Mouse (Mus musculus): ENCODE measurements around the gene Chmp1a. TPM values are rescaled to one million over a fixed set of nuclear protein-coding genes. Genes with fewer than 3 reads are reported as not detected.

Chmp1a gene
- polyA plus RNA-seq, 1 experiment from 2014 or later = 90.6 TPM

DNA sequence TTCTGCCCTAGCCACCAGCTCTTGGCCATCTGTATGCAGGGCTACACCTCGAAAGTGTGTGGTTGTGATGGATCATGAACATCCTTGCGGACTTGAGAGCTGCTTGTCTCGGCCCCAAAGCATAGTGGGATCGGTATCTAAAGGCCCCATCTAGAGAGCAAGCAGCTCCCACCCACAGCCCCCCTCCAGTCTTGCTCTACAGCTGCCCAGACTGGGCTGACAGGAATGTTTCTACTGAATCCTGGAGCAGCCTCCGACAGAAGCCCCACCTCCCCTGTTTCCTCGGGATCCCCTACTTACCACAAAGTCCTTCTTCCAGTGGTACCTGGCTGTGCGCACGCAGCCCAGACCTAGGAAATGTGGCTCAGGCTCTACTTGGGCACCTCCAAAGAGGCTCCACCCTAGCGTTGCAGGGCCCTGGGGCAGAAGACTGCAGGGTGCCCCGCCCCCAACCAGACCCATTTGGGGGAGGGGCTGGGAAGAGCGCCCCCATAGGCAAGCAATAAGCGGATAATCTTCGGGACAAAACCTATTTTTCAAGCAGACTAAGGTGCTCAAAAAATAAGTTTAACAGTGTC, 54.6 kb downstream of the Chmp1a start, which contains the start of gene Sult5a1:
Gene Sult5a1 (minus strand): TSS at position 428 of the 578 bp plus-strand sequence.
- Histone ChIP-seq H3K9me3 (ENCODE audit: control insufficient read depth, low read depth, low read length) (no peaks in the 10 kb centered on the region), H3K9ac (replicated peaks; ENCODE audit: low read depth, low read length) (no peak within 1 kb of the TSS; the same call in 1 of the 2 replicates), H3K4me3 (ENCODE audit: low read depth, low read length) (peak within 1 kb of the TSS; percentile 21), H3K27ac (ENCODE audit: low read length) (no peak within 1 kb of the TSS), H3K36me3 (ENCODE audit: control insufficient read depth, insufficient read depth, low read length) (no peaks in the 10 kb centered on the region), H3K4me1 (ENCODE audit: control insufficient read depth, insufficient read depth, low read length) (peaks cover 21% of the 10 kb centered on the region), H3K4me2 (replicated peaks; ENCODE audit: low read depth, low read length) (peak within 1 kb of the TSS; percentile 29), H3K27me3 (ENCODE audit: control insufficient read depth, insufficient read depth, low read length) (no peaks in the 10 kb centered on the region)
- WGBS = 26% methylated on average over 13 of the region's 13 CpGs
- ATAC-seq (ENCODE audit: insufficient number of reproducible peaks, insufficient read depth, low FRiP score, low read depth) = peak; percentile 64; the same call in 1 of the 2 replicates

GRCm38 (mm10) chr8:123156070-123156773, 56.3 kb downstream of the Chmp1a start:
- no peak overlapping the region for H3K4me3 ChIP-seq (ENCODE audit: low read depth, low read length)
- no peaks in the 10 kb centered on the region for H3K27me3 ChIP-seq (ENCODE audit: control insufficient read depth, insufficient read depth, low read length)
- H3K36me3 ChIP-seq (ENCODE audit: control insufficient read depth, insufficient read depth, low read length) = no peaks in the 10 kb centered on the region
- H3K4me1 ChIP-seq (ENCODE audit: control insufficient read depth, insufficient read depth, low read length) = peaks cover 21% of the 10 kb centered on the region
- H3K4me2 ChIP-seq (replicated peaks; ENCODE audit: low read depth, low read length) = no peak overlapping the region
- H3K9ac ChIP-seq (replicated peaks; ENCODE audit: low read depth, low read length) = no peak overlapping the region
- peak; percentile 46; the same call in 1 of the 2 replicates for ATAC-seq (ENCODE audit: insufficient number of reproducible peaks, insufficient read depth, low FRiP score, low read depth)
- no peak overlapping the region for H3K27ac ChIP-seq (ENCODE audit: low read length)
- no peaks in the 10 kb centered on the region for H3K9me3 ChIP-seq (ENCODE audit: control insufficient read depth, low read depth, low read length)
- WGBS = 69% methylated on average over 9 of the region's 9 CpGs

DNA sequence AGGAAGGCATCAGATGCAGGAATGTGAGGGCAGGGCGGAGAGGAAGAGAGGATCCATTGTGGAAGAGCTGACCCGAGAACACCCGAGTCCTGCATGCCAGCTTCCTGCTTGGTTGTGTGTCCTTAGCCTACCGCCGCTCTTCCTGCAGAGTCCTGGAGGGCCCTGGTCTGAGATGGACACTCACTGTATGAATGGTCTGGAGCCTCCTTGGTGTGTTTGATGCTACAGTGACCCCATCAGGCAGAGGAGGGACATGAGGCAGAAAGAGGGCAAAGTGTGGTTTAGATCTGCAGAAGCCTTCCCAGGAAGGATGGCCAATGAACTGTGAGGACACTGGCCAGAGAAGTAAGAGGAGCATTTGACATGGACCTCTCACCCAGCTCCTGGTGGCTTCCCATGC, 57.4 kb downstream of the Chmp1a start:
- Histone ChIP-seq H3K27me3 (ENCODE audit: control insufficient read depth, insufficient read depth, low read length) (no peaks in the 10 kb centered on the region), H3K9me3 (ENCODE audit: control insufficient read depth, low read depth, low read length) (no peaks in the 10 kb centered on the region), H3K27ac (ENCODE audit: low read length) (no peak overlapping the region), H3K4me2 (replicated peaks; ENCODE audit: low read depth, low read length) (no peak overlapping the region), H3K36me3 (ENCODE audit: control insufficient read depth, insufficient read depth, low read length) (no peaks in the 10 kb centered on the region), H3K4me3 (ENCODE audit: low read depth, low read length) (no peak overlapping the region), H3K4me1 (ENCODE audit: control insufficient read depth, insufficient read depth, low read length) (peaks cover 21% of the 10 kb centered on the region), H3K9ac (replicated peaks; ENCODE audit: low read depth, low read length) (no peak overlapping the region)
- WGBS = 67% methylated on average over 5 of the region's 5 CpGs
- ATAC-seq (ENCODE audit: insufficient number of reproducible peaks, insufficient read depth, low FRiP score, low read depth) = no peak

Other genes with a start within 250 kb of the Chmp1a start
- 52.5 and 55.5 TPM in 2 replicates for gene Ankrd11, start 170.5 kb downstream of the Chmp1a start, polyA plus RNA-seq (2014; fragmentation: Nextera tagmentation; extraction: Ambion mirVana)
- gene Spg7, start 149.8 kb downstream of the Chmp1a start, polyA plus RNA-seq (2014; fragmentation: Nextera tagmentation; extraction: Ambion mirVana) = 47.6 and 54.3 TPM in 2 replicates
- 1,772 and 1,775 TPM in 2 replicates for gene Rpl13, start 110.4 kb downstream of the Chmp1a start, polyA plus RNA-seq (2014; fragmentation: Nextera tagmentation; extraction: Ambion mirVana)
- gene Cpne7, start 95.4 kb downstream of the Chmp1a start, polyA plus RNA-seq (2014; fragmentation: Nextera tagmentation; extraction: Ambion mirVana) = 0.56 and 1.2 TPM in 2 replicates
- 20.4 and 23.9 TPM in 2 replicates for gene Sult5a1, start 54.4 kb downstream of the Chmp1a start, polyA plus RNA-seq (2014; fragmentation: Nextera tagmentation; extraction: Ambion mirVana)
- gene Dpep1, start 26.5 kb downstream of the Chmp1a start, polyA plus RNA-seq (2014; fragmentation: Nextera tagmentation; extraction: Ambion mirVana) = 1.1 and 1.7 TPM in 2 replicates
- 4.1 and 5.7 TPM in 2 replicates for gene Spata33, start 69 bp upstream of the Chmp1a start, polyA plus RNA-seq (2014; fragmentation: Nextera tagmentation; extraction: Ambion mirVana)
- gene Cdk10, start 12.1 kb upstream of the Chmp1a start, polyA plus RNA-seq (2014; fragmentation: Nextera tagmentation; extraction: Ambion mirVana) = 36.3 and 37.5 TPM in 2 replicates
- gene Spata2l, start 23.5 kb upstream of the Chmp1a start, polyA plus RNA-seq (2014; fragmentation: Nextera tagmentation; extraction: Ambion mirVana) = 4.1 and 4.7 TPM in 2 replicates
- 21.8 and 23.2 TPM in 2 replicates for gene Zfp276, start 41.4 kb upstream of the Chmp1a start, polyA plus RNA-seq (2014; fragmentation: Nextera tagmentation; extraction: Ambion mirVana)
- gene Vps9d1, start 41.6 kb upstream of the Chmp1a start, polyA plus RNA-seq (2014; fragmentation: Nextera tagmentation; extraction: Ambion mirVana) = 26.5 and 29.7 TPM in 2 replicates
- gene Fanca, start 105.8 kb upstream of the Chmp1a start, polyA plus RNA-seq (2014; fragmentation: Nextera tagmentation; extraction: Ambion mirVana) = 29.4 and 33.6 TPM in 2 replicates
- 2.2 and 3.1 TPM in 2 replicates for gene Spire2, start 120.0 kb upstream of the Chmp1a start, polyA plus RNA-seq (2014; fragmentation: Nextera tagmentation; extraction: Ambion mirVana)
- gene Tcf25, start 161.0 kb upstream of the Chmp1a start, polyA plus RNA-seq (2014; fragmentation: Nextera tagmentation; extraction: Ambion mirVana) = 161 and 177 TPM in 2 replicates
- 0.10 TPM in 1 of 2 replicates, not detected in the other for gene Mc1r, start 194.3 kb upstream of the Chmp1a start, polyA plus RNA-seq (2014; fragmentation: Nextera tagmentation; extraction: Ambion mirVana)
- gene Tubb3, start 198.7 kb upstream of the Chmp1a start, polyA plus RNA-seq (2014; fragmentation: Nextera tagmentation; extraction: Ambion mirVana) = 83.3 and 89.6 TPM in 2 replicates
- gene Def8, start 210.8 kb upstream of the Chmp1a start, polyA plus RNA-seq (2014; fragmentation: Nextera tagmentation; extraction: Ambion mirVana) = 30.2 and 30.9 TPM in 2 replicates

All from stomach, embryonic 14.5 days (tissue).